Mouse (Mus musculus) left cerebral cortex, adult 9 months (tissue): ENCODE data around the gene Ist1.

Source experiments
- DNase-seq, 2 experiments: peaks; one replicate each; pipeline ENCODE4 v3.0.0; 2022; ENCODE audit warnings: low spot score in 2 of 2

The Ist1 gene

DNA sequence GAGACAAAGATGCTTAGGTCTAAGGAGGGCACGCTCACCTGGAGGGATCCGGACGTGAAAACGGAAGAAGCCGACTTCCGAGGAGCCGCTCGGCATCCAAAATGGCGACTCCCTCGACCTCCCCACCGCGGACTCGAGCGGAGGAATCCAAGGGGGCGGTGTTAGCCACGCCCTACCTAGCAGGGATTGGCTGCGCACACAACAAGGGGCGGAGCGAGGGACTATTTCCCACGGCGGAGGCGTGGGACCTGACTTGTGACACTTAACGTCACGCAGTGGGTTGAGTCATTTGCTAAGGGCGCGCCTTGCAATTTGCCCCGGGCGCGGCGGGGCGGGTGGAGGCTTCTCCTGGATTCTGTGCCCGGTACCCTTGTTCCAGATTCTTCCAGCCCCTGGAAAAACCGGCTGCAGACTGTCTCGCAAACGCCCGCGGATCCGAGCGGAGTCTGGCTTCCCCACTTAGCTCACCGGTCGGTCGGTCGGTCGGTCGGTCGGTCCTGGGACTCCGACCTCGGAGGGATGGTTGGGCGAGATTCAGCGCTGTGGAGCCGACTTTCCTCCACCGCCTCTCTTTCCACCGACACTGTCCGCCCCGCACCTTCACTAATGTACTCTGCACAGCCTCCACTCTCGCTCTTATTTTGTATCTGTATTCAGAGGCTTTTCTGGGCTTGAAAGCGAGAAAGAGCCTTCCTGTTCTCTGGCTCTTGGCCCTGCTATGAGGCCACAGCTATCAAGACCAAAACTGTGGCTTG is at the start of gene Ist1:
TSS of gene Ist1 (minus strand) at position 115 of the 755 bp plus-strand sequence.
- DNase-seq: peak; percentile 91 to 98

DNA sequence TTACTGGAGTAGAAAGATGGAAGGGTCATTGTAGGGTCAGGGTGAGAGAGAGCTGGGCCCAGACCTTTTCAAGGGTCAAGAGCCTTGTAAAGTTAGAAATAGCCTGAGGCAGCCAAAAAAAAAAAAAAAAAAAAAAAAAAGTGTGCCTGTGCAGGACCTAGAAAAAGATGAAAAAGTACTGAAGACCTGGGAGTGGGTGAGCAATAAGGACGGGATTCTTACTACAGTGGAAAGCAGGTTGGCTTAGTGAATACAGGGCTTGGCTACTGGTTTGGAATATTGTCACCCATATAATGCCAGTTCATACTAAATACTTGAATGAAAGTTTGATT is 45.0 kb upstream of the Ist1 start:
- DNase-seq: no peak

DNA sequence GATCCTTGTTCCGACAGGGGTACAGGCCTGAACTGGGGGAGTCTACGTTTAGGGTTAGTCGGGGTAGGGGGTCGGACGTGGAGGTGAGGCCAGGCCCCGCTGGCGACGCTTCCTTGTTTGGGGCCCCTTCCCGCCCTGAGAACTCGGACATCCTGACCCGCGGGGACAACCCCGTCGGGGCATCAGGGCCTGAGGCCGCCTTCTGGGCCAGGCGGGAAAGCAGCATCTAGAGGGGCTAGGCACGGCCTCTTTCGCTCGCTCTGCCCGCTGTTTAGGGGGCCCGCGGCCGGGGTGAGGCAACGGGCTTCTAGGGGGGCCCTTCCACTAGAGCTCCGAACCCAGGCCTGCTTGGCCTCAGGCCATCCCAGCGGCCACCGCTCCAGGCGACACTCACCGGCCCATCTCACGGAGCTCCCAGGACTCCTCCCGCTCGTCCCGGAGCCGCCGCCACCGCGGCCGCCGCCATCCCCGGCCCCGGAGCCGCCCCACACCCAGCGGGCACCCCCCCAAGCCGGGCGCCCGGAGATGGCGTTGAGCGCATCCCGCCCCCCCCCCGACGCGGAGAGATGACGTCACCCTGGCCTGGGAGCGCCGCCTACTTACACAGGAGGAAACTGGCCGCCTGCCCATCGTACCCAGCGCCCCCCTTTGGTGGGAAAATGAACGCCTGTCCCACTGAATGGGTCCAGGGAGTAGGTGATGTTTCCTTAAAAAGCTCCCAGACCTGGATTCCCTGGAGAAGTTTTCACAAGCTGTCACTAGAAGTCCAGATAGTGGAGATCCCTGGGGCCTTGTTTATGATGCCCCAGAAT is 44.4 kb upstream of the Ist1 start, which contains the start of gene Atxn1l:
TSS of gene Atxn1l (minus strand) at position 503 of the 812 bp plus-strand sequence.
- peak; percentile 53 to 88 for DNase-seq

DNA sequence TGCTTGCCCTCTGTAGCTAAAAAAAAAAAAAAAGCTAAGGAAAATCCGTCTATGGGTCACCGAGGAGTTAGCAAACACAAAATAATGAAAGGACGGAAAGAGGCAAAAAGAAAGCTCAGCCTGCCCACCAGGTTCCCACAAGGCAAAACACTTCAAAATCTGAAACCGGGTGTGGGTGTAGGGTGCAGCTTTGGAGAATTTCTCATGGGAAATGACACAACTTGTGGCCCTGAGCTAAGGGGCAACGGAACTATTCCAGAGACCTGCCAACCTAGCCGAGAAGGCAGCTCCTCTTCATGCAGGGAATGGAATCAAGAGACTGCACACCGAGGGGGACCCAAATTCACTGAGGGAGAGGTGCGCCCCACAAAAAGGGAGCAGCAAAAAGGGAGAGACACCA is 43.8 kb upstream of the Ist1 start:
- DNase-seq: no peak

GRCm38 (mm10) chr8:109734018-109734417 is 41.0 kb upstream of the Ist1 start:
- DNase-seq: no peak

DNA sequence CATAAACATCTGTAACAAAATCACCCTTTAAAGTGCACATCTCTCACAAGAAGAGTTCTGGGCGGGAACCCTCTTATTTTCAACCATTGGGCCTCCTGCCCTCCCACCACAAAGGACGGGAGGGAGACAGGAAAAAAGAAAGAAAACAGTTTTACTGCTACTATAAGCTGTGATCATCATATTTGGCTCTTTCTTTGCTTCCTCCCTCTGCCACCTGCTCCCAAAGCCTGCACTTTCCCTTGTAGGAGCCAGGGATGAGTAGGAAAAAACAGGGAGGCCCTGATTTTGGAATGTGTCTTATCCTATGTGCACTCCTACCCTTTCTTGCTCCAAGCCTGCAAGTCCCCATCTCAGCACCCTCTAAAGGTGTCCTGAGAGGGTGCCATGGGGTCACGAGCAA is 38.0 kb upstream of the Ist1 start:
- DNase-seq: no peak

- no peak for DNase-seq
Observed at GRCm38 (mm10) chr8:109725106-109725505, 32.0 kb upstream of the Ist1 start.

DNA sequence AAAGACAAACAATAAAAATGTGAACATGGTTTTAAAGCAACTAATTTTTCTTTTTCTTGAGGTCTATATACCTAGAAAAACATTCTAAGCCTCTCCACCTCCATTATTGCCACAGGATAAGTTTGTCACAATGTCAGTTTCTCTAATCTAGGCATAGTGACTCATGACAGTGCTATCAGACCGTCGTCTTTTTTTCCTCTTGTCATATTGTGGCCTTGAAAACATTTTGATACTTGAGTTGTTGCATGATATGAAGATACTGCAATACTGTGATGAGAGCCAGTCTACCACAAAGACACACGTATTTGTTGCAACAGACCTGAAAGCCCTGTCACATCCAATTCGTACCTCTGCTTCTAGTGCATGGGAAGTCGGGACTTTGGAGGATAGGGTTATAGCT is 21.9 kb upstream of the Ist1 start:
- no peak for DNase-seq

- DNase-seq: no peak
Observed at GRCm38 (mm10) chr8:109712521-109712920, 19.5 kb upstream of the Ist1 start.

- no peak for DNase-seq
Observed at GRCm38 (mm10) chr8:109707921-109708320, 14.9 kb upstream of the Ist1 start.

DNA sequence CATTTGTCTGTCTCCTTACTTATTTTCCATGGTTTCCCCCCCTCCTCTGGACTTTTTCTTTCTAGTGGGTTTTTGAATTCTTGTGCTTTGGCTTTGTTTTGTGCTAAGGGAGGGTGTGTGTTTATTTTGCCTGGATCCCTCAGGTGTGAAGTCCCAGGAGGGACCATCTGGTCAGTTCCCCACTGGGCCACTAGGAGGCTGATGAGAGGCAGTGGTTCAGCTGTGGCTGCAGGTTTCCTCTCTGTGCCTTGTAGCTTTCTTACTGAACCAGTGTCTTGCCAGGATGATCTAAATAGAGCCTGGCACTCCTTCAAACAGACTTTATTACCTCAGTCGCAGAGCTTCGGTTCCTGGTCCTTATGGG is 13.8 kb upstream of the Ist1 start:
- DNase-seq: peak in 1 of 2 experiments; percentile 79

DNA sequence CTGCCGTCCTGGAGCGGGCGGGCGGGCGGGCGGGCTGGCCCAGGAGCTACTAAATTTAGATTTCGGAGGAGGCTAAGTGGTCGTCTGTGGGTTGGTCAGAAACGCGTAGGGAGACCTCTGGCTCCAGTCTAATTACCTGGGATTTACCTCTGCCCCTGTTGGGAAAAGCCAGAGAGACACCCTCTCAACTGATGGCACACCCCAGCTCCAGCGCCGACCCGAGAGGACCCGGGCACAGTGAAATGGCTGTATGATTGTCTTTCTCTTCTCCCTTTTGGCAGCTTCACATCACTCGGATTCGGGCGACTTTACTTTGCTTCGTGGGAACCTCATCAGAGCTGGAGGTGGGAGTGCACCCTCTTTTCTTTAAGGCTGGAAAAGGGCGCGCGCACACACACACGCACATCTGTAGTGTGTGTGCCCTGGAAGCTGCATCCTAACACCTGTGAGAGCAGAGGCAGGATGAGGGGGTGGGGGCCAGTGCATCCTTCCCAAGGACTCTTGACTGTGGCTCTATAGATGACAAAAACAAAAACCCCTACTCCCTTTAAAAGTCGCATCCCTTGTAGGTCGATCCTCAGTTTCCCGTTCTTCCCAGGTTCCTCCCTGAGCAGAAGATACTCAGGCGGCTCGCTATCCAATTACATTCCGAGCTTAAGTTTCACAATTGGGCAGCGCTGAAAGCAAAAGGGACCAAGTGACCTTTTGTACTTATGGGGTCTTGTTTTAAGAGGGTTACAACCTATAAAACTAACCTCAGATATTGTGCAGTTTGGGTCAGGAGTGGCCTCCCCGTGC is 13.2 kb upstream of the Ist1 start:
- peak in 1 of 2 experiments; percentile 25 for DNase-seq

GRCm38 (mm10) chr8:109705320-109706075 is 12.4 kb upstream of the Ist1 start, which contains the start of gene Zfp821:
Gene Zfp821 (plus strand): TSS chr8:109705546.
- DNase-seq: peak; percentile 84 to 93

GRCm38 (mm10) chr8:109704565-109705319 is 11.7 kb upstream of the Ist1 start:
- no peak for DNase-seq

DNA sequence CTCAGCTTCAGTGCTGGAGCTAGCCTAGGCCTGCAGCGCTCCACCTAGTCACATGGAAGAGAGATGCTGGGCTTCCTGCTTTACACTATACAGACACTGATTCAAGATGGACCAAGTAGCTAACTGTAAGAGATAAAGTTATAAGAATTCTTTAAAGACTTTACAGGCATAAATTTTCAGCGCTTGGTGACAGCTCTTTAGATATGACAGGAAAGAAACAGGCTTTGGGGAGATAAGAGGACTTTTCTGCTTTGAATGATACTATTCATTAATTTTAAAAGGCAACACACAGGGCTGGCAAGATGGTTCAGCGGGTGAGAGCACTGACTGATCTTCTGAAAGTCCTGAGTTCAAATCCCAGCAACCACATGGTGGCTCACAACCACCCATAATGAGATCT is 5.4 kb upstream of the Ist1 start:
- no peak for DNase-seq

GRCm38 (mm10) chr8:109697754-109698153 is 4.7 kb upstream of the Ist1 start:
- no peak for DNase-seq

DNA sequence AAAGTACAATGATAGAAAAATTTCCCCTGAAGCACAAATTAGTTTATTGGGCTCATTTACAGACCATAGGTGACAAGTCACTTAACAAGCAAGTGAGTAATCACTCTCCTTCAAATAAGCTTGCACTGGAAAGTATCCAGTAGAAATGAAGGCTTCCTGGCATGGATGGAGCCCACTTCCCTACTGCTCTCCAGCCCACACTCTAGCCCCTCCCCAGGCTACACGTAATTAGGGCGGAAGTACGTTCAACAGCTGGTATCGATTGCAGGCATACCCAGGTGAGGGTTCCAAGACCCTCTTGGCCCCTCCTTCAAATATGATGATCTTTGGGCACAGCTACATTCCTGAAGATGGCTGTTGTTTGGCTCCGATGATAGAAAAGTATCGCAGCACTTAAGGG is 1.1 kb upstream of the Ist1 start:
- no peak for DNase-seq

- no peak for DNase-seq
Observed at GRCm38 (mm10) chr8:109692443-109693145, 466 bp downstream of the Ist1 start.

- DNase-seq: no peak
Observed at GRCm38 (mm10) chr8:109691769-109692168, 1.3 kb downstream of the Ist1 start.

DNA sequence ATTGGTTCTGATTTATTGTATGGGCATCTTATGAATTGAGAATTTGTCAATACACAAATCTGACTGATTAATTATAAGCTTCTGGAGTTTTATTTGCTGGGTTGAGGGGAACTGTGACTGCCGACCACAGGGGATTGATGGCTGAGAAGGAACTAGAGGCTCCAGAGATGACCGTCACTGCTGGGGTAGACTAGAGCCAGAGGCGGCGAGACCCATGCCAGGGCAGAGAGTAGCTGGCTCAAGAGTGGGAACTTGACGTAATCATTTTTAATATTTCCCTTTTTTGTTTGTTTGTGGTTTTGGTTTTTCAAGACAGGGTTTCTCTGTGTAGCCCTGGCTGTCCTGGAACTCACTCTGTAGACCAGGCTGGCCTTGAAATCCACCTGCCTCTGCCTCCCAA is 5.8 kb downstream of the Ist1 start:
- no peak for DNase-seq
